Mouse (Mus musculus): ENCODE measurements around the gene Ing3. TPM values are rescaled to one million over a fixed set of nuclear protein-coding genes. Genes with fewer than 3 reads are reported as not detected.
A peak's percentile ranks its signal among the peaks of the same experiment; 100 is the strongest.

Ing3 gene
- total and polyA plus RNA-seq, 2 experiments: 3.6 to 7.9 TPM

GRCm38 (mm10) chr6:21949771-21950448, 539 bp downstream of the Ing3 start:
- WGBS: under 1% methylated on average over 64 of the region's 68 CpGs
- DNase-seq (ENCODE audit: extremely low read depth, low read depth, low spot score): peak; percentile 84
- Histone ChIP-seq H3K79me2 (ENCODE audit: control insufficient read depth, insufficient read depth, low read length) (peaks cover 10% of the 10 kb centered on the region; the same call in 1 of the 2 replicates), H3K4me1 (ENCODE audit: control insufficient read depth, insufficient read depth, low read length) (peaks cover 3% of the 10 kb centered on the region; the same call in 1 of the 2 replicates), H3K27me3 (ENCODE audit: control insufficient read depth, insufficient read depth, low read length) (no peaks in the 10 kb centered on the region), H3K4me3 (ENCODE audit: insufficient read depth, low read depth, low read length) (peak overlapping the region; percentile 89), H3K9ac (ENCODE audit: low read depth, low read length) (peak overlapping the region; percentile 96), H3K36me3 (ENCODE audit: control insufficient read depth, insufficient read depth, low read length) (peaks cover 23% of the 10 kb centered on the region), H3K27ac (replicated peaks; ENCODE audit: insufficient read depth, low read depth, low read length) (peak overlapping the region; percentile 94)
- TF ChIP-seq CTCF (IDR thresholded peaks at IDR 0.05; ENCODE audit: low read depth, low read length): no peak
- TF ChIP-seq POLR2A (IDR thresholded peaks at IDR 0.05; ENCODE audit: extremely low read depth, insufficient read depth, low read length): peak; percentile 71; the same call in 1 of the 2 replicates

- peaks cover 3% of the 10 kb centered on the region; the same call in 1 of the 2 replicates for H3K4me1 ChIP-seq (ENCODE audit: control insufficient read depth, insufficient read depth, low read length)
- WGBS: 27% methylated on average over 2 of the region's 2 CpGs
- peak overlapping the region; percentile 81 for H3K27ac ChIP-seq (replicated peaks; ENCODE audit: insufficient read depth, low read depth, low read length)
- peak overlapping the region; percentile 88; the same call in 1 of the 2 replicates for H3K9ac ChIP-seq (ENCODE audit: low read depth, low read length)
- peak overlapping the region; percentile 89 for H3K4me3 ChIP-seq (ENCODE audit: insufficient read depth, low read depth, low read length)
- peaks cover 30% of the 10 kb centered on the region for H3K36me3 ChIP-seq (ENCODE audit: control insufficient read depth, insufficient read depth, low read length)
- peaks cover 17% of the 10 kb centered on the region; the same call in 1 of the 2 replicates for H3K79me2 ChIP-seq (ENCODE audit: control insufficient read depth, insufficient read depth, low read length)
- no peaks in the 10 kb centered on the region for H3K27me3 ChIP-seq (ENCODE audit: control insufficient read depth, insufficient read depth, low read length)
- TF ChIP-seq POLR2A (IDR thresholded peaks at IDR 0.05; ENCODE audit: extremely low read depth, insufficient read depth, low read length) (no peak), CTCF (IDR thresholded peaks at IDR 0.05; ENCODE audit: low read depth, low read length) (no peak)
- peak; percentile 91 for DNase-seq (ENCODE audit: extremely low read depth, low read depth, low spot score)
Observed at GRCm38 (mm10) chr6:21950676-21951075, 1.3 kb downstream of the Ing3 start.

GRCm38 (mm10) chr6:21955468-21955867, 6.1 kb downstream of the Ing3 start:
- DNase-seq (ENCODE audit: extremely low read depth, low read depth, low spot score): no peak
- peaks cover 23% of the 10 kb centered on the region; the same call in 1 of the 2 replicates for H3K79me2 ChIP-seq (ENCODE audit: control insufficient read depth, insufficient read depth, low read length)
- peaks cover 10% of the 10 kb centered on the region for H3K4me1 ChIP-seq (ENCODE audit: control insufficient read depth, insufficient read depth, low read length)
- no peaks in the 10 kb centered on the region for H3K27me3 ChIP-seq (ENCODE audit: control insufficient read depth, insufficient read depth, low read length)
- TF ChIP-seq CTCF (IDR thresholded peaks at IDR 0.05; ENCODE audit: low read depth, low read length): no peak
- no peak for TF ChIP-seq POLR2A (IDR thresholded peaks at IDR 0.05; ENCODE audit: extremely low read depth, insufficient read depth, low read length)
- H3K9ac ChIP-seq (ENCODE audit: low read depth, low read length): no peak overlapping the region
- peaks cover 44% of the 10 kb centered on the region for H3K36me3 ChIP-seq (ENCODE audit: control insufficient read depth, insufficient read depth, low read length)
- H3K4me3 ChIP-seq (ENCODE audit: insufficient read depth, low read depth, low read length): no peak overlapping the region
- no peak overlapping the region for H3K27ac ChIP-seq (replicated peaks; ENCODE audit: insufficient read depth, low read depth, low read length)
- 93% methylated on average over 4 of the region's 4 CpGs for WGBS

GRCm38 (mm10) chr6:21958922-21959321, 9.6 kb downstream of the Ing3 start:
- Histone ChIP-seq H3K79me2 (ENCODE audit: control insufficient read depth, insufficient read depth, low read length) (peaks cover 15% of the 10 kb centered on the region; the same call in 1 of the 2 replicates), H3K36me3 (ENCODE audit: control insufficient read depth, insufficient read depth, low read length) (peaks cover 32% of the 10 kb centered on the region), H3K4me3 (ENCODE audit: insufficient read depth, low read depth, low read length) (no peak overlapping the region), H3K9ac (ENCODE audit: low read depth, low read length) (no peak overlapping the region), H3K4me1 (ENCODE audit: control insufficient read depth, insufficient read depth, low read length) (peaks cover 7% of the 10 kb centered on the region), H3K27me3 (ENCODE audit: control insufficient read depth, insufficient read depth, low read length) (no peaks in the 10 kb centered on the region), H3K27ac (replicated peaks; ENCODE audit: insufficient read depth, low read depth, low read length) (no peak overlapping the region)
- TF ChIP-seq POLR2A (IDR thresholded peaks at IDR 0.05; ENCODE audit: extremely low read depth, insufficient read depth, low read length) (no peak), CTCF (IDR thresholded peaks at IDR 0.05; ENCODE audit: low read depth, low read length) (no peak)
- WGBS: 63% methylated on average over 4 of the region's 4 CpGs
- DNase-seq (ENCODE audit: extremely low read depth, low read depth, low spot score): peak; percentile 37

GRCm38 (mm10) chr6:21959909-21960308, 10.5 kb downstream of the Ing3 start:
- Histone ChIP-seq H3K4me3 (ENCODE audit: insufficient read depth, low read depth, low read length) (no peak overlapping the region), H3K9ac (ENCODE audit: low read depth, low read length) (no peak overlapping the region), H3K4me1 (ENCODE audit: control insufficient read depth, insufficient read depth, low read length) (peaks cover 7% of the 10 kb centered on the region), H3K79me2 (ENCODE audit: control insufficient read depth, insufficient read depth, low read length) (peaks cover 13% of the 10 kb centered on the region; the same call in 1 of the 2 replicates), H3K36me3 (ENCODE audit: control insufficient read depth, insufficient read depth, low read length) (peaks cover 27% of the 10 kb centered on the region), H3K27ac (replicated peaks; ENCODE audit: insufficient read depth, low read depth, low read length) (no peak overlapping the region), H3K27me3 (ENCODE audit: control insufficient read depth, insufficient read depth, low read length) (no peaks in the 10 kb centered on the region)
- 76% methylated on average over 5 of the region's 5 CpGs for WGBS
- TF ChIP-seq CTCF (IDR thresholded peaks at IDR 0.05; ENCODE audit: low read depth, low read length) (no peak), POLR2A (IDR thresholded peaks at IDR 0.05; ENCODE audit: extremely low read depth, insufficient read depth, low read length) (no peak)
- peak; percentile 43 for DNase-seq (ENCODE audit: extremely low read depth, low read depth, low spot score)

- no peaks in the 10 kb centered on the region for H3K79me2 ChIP-seq (ENCODE audit: control insufficient read depth, insufficient read depth, low read length)
- H3K9ac ChIP-seq (ENCODE audit: low read depth, low read length): no peak overlapping the region
- no peak for TF ChIP-seq POLR2A (IDR thresholded peaks at IDR 0.05; ENCODE audit: extremely low read depth, insufficient read depth, low read length)
- TF ChIP-seq CTCF (IDR thresholded peaks at IDR 0.05; ENCODE audit: low read depth, low read length): no peak
- no peak for DNase-seq (ENCODE audit: extremely low read depth, low read depth, low spot score)
- peaks cover 29% of the 10 kb centered on the region; the same call in 1 of the 2 replicates for H3K36me3 ChIP-seq (ENCODE audit: control insufficient read depth, insufficient read depth, low read length)
- no peaks in the 10 kb centered on the region for H3K27me3 ChIP-seq (ENCODE audit: control insufficient read depth, insufficient read depth, low read length)
- H3K27ac ChIP-seq (replicated peaks; ENCODE audit: insufficient read depth, low read depth, low read length): no peak overlapping the region
- H3K4me1 ChIP-seq (ENCODE audit: control insufficient read depth, insufficient read depth, low read length): peaks cover 4% of the 10 kb centered on the region; the same call in 1 of the 2 replicates
- 88% methylated on average over 2 of the region's 2 CpGs for WGBS
- H3K4me3 ChIP-seq (ENCODE audit: insufficient read depth, low read depth, low read length): no peak overlapping the region
Observed at GRCm38 (mm10) chr6:21977532-21977931, 28.2 kb downstream of the Ing3 start.
